ENCODE assay signal across 8 mouse cellular contexts in the genomic region with DNA sequence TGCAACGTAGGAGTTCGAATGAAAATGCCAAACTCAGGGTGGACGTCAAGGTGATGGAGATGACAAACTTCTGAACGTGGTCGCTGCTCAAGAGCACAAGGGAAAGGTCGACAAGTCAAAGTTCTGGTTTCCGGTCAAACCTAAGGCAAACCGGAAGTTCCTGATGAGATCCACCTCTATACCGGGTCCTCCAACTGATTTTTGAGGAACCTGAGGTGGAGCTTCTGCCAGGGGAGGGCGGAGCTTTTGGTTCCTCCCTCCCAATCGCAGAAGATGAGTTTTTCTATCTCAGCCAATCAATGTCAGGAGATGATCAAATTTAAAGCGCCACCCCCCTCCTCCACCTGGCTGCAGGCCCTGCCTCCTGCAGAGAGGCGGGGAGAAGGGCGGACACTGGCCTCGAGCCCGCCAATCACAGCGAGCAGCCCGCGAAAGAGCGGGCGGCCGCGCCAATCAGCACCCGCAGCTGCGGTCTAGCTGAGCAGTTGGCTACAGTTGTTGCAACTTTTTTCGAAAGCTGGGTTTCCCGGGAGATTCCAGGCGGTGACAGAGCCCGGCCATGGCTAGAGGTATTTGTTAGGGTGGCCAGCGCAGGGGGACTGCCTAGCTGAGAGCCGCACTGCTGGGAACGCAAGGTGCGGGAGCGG. TPM values are rescaled to one million over a fixed set of nuclear protein-coding genes. Genes with fewer than 3 reads are reported as not detected.
DNase-seq lines count a peak whose midpoint lies in the region; ATAC-seq and TF ChIP-seq lines count a peak whose summit lies in the region.

A gene (plus strand): TSS at position 484 of the 647 bp plus-strand sequence.

- peak; percentile 42; the same call in 1 of the 2 replicates for TF ChIP-seq EP300 in heart, postnatal 0 days (IDR thresholded peaks at IDR 0.05; ENCODE audit: low read depth)

- peak; percentile 32; the same call in 1 of the 2 replicates for TF ChIP-seq POLR2A in testis, adult 2 months (IDR thresholded peaks at IDR 0.05; ENCODE audit: control insufficient read depth, low read depth, low read length)

- peak; percentile 96 for DNase-seq in c-Kit-positive CD71-positive TER-119-positive erythroid progenitor cells, embryonic 14.5 days (ENCODE audit: low spot score)
- DNase-seq in heart, postnatal 0 days (ENCODE audit: low spot score): peak; percentile 95
- DNase-seq in kidney, postnatal 4 days: peak; percentile 94 to 97

- WGBS in forebrain, embryonic 12.5 days: 1% methylated on average over 34 of the region's 34 CpGs
- WGBS in heart, postnatal 0 days: under 1% methylated on average over 34 of the region's 34 CpGs
- WGBS in liver, embryonic 16.5 days (ENCODE audit: insufficient replicate concordance): 0% methylated on average over 34 of the region's 34 CpGs
- 1% methylated on average over 34 of the region's 34 CpGs for WGBS in neural tube, embryonic 13.5 days

- H3K9ac ChIP-seq in forebrain, embryonic 12.5 days: peak within 1 kb of the TSS; percentile 80
- peak within 1 kb of the TSS; percentile 72 for H3K9ac ChIP-seq in heart, postnatal 0 days (replicated peaks; ENCODE audit: low read depth, low read length)
- H3K9ac ChIP-seq in liver, embryonic 16.5 days (ENCODE audit: low read depth, low read length): peak within 1 kb of the TSS; percentile 87
- peak within 1 kb of the TSS; percentile 74 for H3K9ac ChIP-seq in neural tube, embryonic 13.5 days

- H3K4me3 ChIP-seq in E14TG2a.4 (replicated peaks; ENCODE audit: low read length): peak within 1 kb of the TSS; percentile 98
- peak within 1 kb of the TSS; percentile 76 for H3K4me3 ChIP-seq in forebrain, embryonic 12.5 days (replicated peaks)
- peak within 1 kb of the TSS; percentile 73 for H3K4me3 ChIP-seq in heart, postnatal 0 days (ENCODE audit: low read depth, low read length)
- H3K4me3 ChIP-seq in liver, embryonic 16.5 days (ENCODE audit: low read depth, low read length): peak within 1 kb of the TSS; percentile 97
- peak within 1 kb of the TSS; percentile 75 for H3K4me3 ChIP-seq in neural tube, embryonic 13.5 days
- peak within 1 kb of the TSS; percentile 82 for H3K4me3 ChIP-seq in testis, adult 2 months (ENCODE audit: control insufficient read depth, low read depth, low read length)

- H3K4me1 ChIP-seq in E14TG2a.4 (replicated peaks; ENCODE audit: low read depth, low read length): peaks cover 44% of the 10 kb centered on the region
- H3K4me1 ChIP-seq in forebrain, embryonic 12.5 days: peaks cover 11% of the 10 kb centered on the region
- H3K4me1 ChIP-seq in heart, postnatal 0 days (ENCODE audit: control insufficient read depth, insufficient read depth): peaks cover 7% of the 10 kb centered on the region; the same call in 1 of the 2 replicates
- H3K4me1 ChIP-seq in liver, embryonic 16.5 days (ENCODE audit: control insufficient read depth, low read depth, low read length): peaks cover 41% of the 10 kb centered on the region
- peaks cover 21% of the 10 kb centered on the region for H3K4me1 ChIP-seq in neural tube, embryonic 13.5 days (replicated peaks)
- peaks cover 10% of the 10 kb centered on the region for H3K4me1 ChIP-seq in testis, adult 2 months (ENCODE audit: control insufficient read depth, insufficient read depth, low read length)

- peaks cover 16% of the 10 kb centered on the region for H3K36me3 ChIP-seq in E14TG2a.4 (ENCODE audit: insufficient read depth, low read length)
- no peaks in the 10 kb centered on the region for H3K36me3 ChIP-seq in forebrain, embryonic 12.5 days (replicated peaks)
- H3K36me3 ChIP-seq in heart, postnatal 0 days (replicated peaks; ENCODE audit: control insufficient read depth, insufficient read depth, low read length): no peaks in the 10 kb centered on the region
- H3K36me3 ChIP-seq in liver, embryonic 16.5 days (ENCODE audit: control insufficient read depth, insufficient read depth): no peaks in the 10 kb centered on the region
- no peaks in the 10 kb centered on the region for H3K36me3 ChIP-seq in neural tube, embryonic 13.5 days
- no peaks in the 10 kb centered on the region for H3K36me3 ChIP-seq in testis, adult 2 months (ENCODE audit: control insufficient read depth, insufficient read depth, low read length)

- no peaks in the 10 kb centered on the region for H3K27me3 ChIP-seq in E14TG2a.4 (ENCODE audit: insufficient read depth, low read length)
- peaks cover 4% of the 10 kb centered on the region; the same call in 1 of the 2 replicates for H3K27me3 ChIP-seq in forebrain, embryonic 12.5 days
- H3K27me3 ChIP-seq in heart, postnatal 0 days (ENCODE audit: control insufficient read depth, insufficient read depth, low read length): no peaks in the 10 kb centered on the region
- no peaks in the 10 kb centered on the region for H3K27me3 ChIP-seq in liver, embryonic 16.5 days (ENCODE audit: control insufficient read depth, insufficient read depth, low read depth, low read length)
- H3K27me3 ChIP-seq in neural tube, embryonic 13.5 days: no peaks in the 10 kb centered on the region
- H3K27me3 ChIP-seq in testis, adult 2 months (ENCODE audit: control insufficient read depth, insufficient read depth, low read length): no peaks in the 10 kb centered on the region

- H3K27ac ChIP-seq in forebrain, embryonic 12.5 days: peak within 1 kb of the TSS; percentile 89
- H3K27ac ChIP-seq in heart, postnatal 0 days (ENCODE audit: low read depth): peak within 1 kb of the TSS; percentile 93
- H3K27ac ChIP-seq in liver, embryonic 16.5 days (ENCODE audit: low read length): peak within 1 kb of the TSS; percentile 95
- H3K27ac ChIP-seq in neural tube, embryonic 13.5 days (replicated peaks): peak within 1 kb of the TSS; percentile 79
- peak within 1 kb of the TSS; percentile 78 for H3K27ac ChIP-seq in testis, adult 2 months (ENCODE audit: control insufficient read depth, insufficient read depth, low read depth, low read length)

- H3K9me3 ChIP-seq in E14TG2a.4 (ENCODE audit: low read length): no peaks in the 10 kb centered on the region
- no peaks in the 10 kb centered on the region for H3K9me3 ChIP-seq in forebrain, embryonic 12.5 days
- no peaks in the 10 kb centered on the region for H3K9me3 ChIP-seq in heart, postnatal 0 days (replicated peaks; ENCODE audit: control insufficient read depth, low read length)
- H3K9me3 ChIP-seq in liver, embryonic 16.5 days (replicated peaks; ENCODE audit: control insufficient read depth, low read length): no peaks in the 10 kb centered on the region
- H3K9me3 ChIP-seq in neural tube, embryonic 13.5 days: no peaks in the 10 kb centered on the region

- no peak for TF ChIP-seq CTCF in E14TG2a.4 (conservative IDR thresholded peaks at IDR 0.05; ENCODE audit: low read length)
- TF ChIP-seq CTCF in heart, postnatal 0 days (IDR thresholded peaks at IDR 0.05; ENCODE audit: low read depth): 0 out of 2 replicates have a peak, but pooled peaks have one; percentile 15
- TF ChIP-seq CTCF in testis, adult 2 months (IDR thresholded peaks at IDR 0.05; ENCODE audit: control insufficient read depth, insufficient read depth, insufficient replicate concordance, low read depth, low read length): no peak

- peak within 1 kb of the TSS; percentile 98 for H3K4me2 ChIP-seq in forebrain, embryonic 12.5 days
- peak within 1 kb of the TSS; percentile 77 for H3K4me2 ChIP-seq in heart, postnatal 0 days (ENCODE audit: low read depth, low read length)
- H3K4me2 ChIP-seq in liver, embryonic 16.5 days (ENCODE audit: low read depth, low read length): peak within 1 kb of the TSS; percentile 77
- peak within 1 kb of the TSS; percentile 97 for H3K4me2 ChIP-seq in neural tube, embryonic 13.5 days

- peak; percentile 98 for ATAC-seq in forebrain, embryonic 12.5 days (ENCODE audit: low FRiP score)
- ATAC-seq in heart, postnatal 0 days (ENCODE audit: insufficient read depth, low read depth): peak; percentile 96
- ATAC-seq in liver, embryonic 16.5 days (ENCODE audit: low read depth): peak; percentile 97
- peak; percentile 97 for ATAC-seq in neural tube, embryonic 13.5 days (ENCODE audit: low read depth)

RNA-seq across cellular contexts. Expression of the gene that starts here (rescaled TPM):
- polyA plus RNA-seq in forebrain, embryonic 12.5 days (2016; fragmentation: Nextera tagmentation; extraction: Ambion mirVana): 41.9 and 59.7 TPM in 2 replicates
- 71.9 and 82.9 TPM in 2 replicates for total RNA-seq in heart, postnatal 0 days (2014; rRNA removed; ENCODE audit: low replicate concordance)
- 26.0 and 27.7 TPM in 2 replicates for polyA plus RNA-seq in heart, postnatal 0 days (2015; fragmentation: Nextera tagmentation; extraction: Ambion mirVana)
- polyA plus RNA-seq in liver, embryonic 16.5 days (2015; fragmentation: Nextera tagmentation; extraction: Ambion mirVana): 39.6 and 41.5 TPM in 2 replicates
- 34.0 and 37.8 TPM in 2 replicates for polyA plus RNA-seq in neural tube, embryonic 13.5 days (2015; fragmentation: Nextera tagmentation; extraction: Ambion mirVana)
- 23.4 and 24.9 TPM in 2 replicates for polyA plus RNA-seq in testis, adult 2 months (2012; rRNA removed)

Comparison
In these comparisons a context has a peak if more than half of its experiments do, and no peak if none do; other contexts are left out.
1. Peak in every context shown above with its lines: DNase-seq, ATAC-seq, H3K4me3 ChIP-seq and H3K27ac ChIP-seq.